Mouse (Mus musculus) cerebellum, adult 18-20 months (tissue): Measurements from ENCODE around the gene Cbx6.
A peak's percentile ranks its signal among the peaks of the same experiment; 100 is the strongest.
"Not testable (repeated sequence)": the region's sequence is repeated elsewhere in the genome, so short reads cannot be mapped to it uniquely, and the experiment has no call there.

ENCODE experiments used
- DNase-seq, 2 experiments: peaks; one replicate each; pipeline ENCODE4 v3.0.0; 2021

Cbx6 gene

DNA sequence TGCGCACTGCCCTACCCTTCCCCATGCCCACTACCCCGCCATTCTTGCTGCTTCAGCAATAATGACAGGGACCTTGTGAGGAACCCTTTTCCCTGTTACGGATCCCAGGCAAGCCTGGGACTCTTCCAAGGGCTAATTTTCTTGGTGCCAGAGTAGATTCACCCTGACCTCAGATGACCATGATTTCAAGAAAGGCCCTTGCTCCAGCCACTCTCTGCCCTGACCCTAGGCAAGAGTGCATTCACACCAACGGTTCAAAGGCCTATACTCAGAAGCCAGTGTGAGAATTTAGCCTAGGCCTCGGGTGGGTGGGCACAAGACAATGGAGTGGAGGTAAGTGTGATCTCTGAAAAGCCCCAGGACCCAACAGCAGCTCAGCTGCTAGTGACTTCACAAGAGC, 5.1 kb downstream of the Cbx6 start:
- no peak for DNase-seq

DNA sequence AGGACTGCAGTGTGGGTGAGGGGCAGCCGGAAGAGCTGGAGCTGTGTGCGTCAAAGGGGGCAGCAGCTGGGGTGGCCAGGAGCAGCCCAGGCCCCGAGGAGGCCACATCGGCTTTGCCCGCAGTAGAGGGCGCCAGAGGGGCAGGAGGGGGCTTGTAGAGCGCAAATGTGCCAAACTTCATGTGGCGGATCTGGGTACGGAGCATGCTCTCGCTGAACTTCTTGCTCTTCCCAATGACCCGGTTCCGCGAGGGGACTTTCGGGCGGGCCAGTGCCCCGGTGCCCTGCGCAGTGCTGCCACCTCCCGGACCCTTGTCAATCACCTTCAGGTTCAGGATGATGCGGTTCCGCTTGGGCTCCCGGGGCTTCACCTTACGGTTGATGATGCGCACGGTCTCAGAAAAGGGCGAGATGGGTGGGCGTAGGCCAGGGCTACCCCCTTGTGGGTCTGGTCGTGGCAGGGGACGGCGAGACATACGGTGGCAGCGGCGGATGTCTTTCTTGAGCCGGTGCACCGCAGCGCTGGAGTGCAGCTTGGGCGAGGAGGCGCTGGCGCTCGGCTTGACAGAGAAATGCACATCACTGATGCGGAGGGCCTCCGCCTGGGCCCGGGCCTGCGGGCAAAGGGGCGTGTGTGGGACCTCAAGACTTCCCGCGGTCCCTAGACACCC, 6.0 kb downstream of the Cbx6 start:
- DNase-seq = peak; percentile 78 to 80

DNA sequence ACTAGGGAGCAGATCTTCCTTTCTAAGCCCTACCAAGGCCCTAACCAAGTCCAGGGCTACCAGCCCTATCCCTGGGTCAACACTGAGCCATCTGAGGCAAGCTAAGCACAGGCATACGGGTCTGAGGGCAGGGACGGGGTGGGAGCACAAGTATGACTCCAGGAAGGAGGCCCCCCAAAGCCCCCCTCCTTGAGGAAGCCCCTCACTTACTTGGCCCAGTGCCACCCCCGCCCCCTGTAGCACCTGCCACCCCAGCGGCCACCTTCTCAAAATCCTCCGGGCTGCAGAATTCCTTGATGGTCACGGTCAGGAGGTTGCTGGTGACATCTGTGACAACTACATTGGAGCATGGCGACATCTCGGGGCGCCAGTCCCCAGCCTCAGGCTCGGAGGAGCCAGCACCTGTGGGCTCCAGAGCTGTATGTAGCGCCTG, 6.7 kb downstream of the Cbx6 start:
- DNase-seq = no peak

DNA sequence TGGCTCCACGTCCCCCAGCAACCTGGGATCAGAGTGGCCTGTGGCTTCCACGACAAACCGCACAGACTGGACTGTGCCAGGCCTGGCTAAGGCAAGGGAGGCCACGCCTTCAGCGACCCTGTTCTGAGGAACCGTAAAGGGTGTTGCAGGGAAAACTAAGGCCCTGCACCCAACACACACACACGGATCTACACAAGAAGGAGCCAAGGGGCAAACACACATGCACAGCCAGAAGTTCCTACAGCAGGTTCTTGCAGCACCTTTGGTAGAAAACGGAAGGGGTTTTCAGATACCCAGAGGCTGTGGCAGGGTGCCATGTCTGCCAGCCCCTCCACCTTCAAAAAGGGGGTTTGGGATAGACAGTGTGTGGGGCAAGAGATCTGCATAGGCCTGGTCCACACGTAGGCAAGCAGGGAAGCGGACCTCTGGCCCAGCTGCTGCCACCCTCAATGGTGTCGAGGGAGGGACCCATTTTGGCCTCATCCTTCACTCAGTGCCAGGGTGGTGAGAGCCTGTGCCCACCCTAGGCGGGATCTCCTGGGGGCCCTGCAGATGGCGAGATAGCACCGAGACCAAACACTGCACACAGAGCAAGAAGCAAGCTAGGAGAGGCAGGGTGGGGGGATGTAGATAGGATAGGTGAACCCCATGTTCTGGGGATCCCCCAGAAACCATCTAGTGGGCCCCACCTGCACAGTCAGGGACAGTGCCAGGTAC, 7.3 kb downstream of the Cbx6 start:
- peak in 1 of 2 experiments; percentile 35 for DNase-seq

DNA sequence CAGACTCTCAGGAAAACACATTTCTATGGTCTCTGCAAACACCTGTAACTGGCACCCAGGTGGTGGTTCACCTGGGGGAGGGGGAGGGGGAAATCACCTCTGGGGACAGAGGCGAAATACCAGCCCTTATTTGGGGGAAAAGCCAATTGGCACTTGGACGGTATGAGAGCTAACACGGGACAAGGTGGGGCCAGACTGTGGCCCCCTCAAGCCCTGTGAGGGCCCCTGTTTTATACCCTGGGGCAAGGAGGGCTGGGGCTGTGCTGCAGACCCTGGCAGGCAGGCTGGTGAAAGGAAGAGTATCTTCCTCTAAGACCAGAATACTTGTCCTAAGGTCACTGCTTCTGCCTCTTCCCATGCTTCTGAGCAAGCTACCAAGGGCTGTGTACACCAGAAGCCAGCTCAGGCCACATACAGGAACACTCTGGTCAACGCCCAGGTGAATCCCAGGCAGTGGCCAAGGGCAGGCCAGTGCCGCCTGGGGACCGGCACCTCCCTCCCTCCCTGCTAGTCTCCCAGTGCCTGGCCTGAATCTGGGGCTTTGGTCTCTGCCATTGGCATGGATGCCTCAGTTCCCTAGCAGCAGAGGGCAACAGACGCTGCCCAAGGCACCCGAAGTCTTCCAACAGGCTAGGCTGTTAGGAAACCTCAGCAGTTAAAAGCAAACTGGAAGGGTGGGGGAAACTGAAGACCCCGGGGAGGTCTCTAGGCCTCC, 8.1 kb downstream of the Cbx6 start:
- DNase-seq = peak; percentile 39 to 46

DNA sequence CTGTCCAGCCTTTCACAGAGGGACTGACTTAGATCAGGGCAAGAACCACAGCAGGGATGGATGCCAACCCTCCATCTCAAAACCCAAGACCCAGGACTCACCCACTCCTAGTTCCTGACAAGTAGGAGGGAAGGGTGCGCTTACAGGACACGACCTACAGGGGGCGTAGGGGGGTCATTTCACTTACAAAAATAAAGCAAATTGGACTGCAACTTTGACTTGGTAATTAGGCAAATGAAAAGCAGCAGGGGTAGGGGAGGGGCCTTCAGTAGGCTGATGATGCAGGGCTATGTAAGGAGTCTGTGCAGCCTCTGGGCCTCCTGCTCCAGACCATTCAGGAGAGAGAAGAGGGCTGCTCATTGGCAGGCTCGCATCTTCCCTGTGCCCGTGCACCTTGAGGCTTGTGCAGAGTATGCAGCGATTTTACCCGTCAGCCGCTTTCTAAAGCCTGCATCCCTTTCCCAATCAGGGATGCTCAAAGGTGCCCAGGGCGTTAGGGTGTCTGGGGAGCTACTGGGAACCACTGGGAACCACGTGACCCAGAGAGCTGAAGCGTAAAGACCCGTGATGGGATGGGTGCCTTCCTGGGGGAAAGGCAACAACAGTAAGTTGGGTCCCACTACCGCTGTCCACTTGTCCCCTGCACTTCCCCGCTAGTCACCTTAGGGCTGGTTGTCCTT, 9.2 kb downstream of the Cbx6 start:
- DNase-seq = peak in 1 of 2 experiments; percentile 41

DNA sequence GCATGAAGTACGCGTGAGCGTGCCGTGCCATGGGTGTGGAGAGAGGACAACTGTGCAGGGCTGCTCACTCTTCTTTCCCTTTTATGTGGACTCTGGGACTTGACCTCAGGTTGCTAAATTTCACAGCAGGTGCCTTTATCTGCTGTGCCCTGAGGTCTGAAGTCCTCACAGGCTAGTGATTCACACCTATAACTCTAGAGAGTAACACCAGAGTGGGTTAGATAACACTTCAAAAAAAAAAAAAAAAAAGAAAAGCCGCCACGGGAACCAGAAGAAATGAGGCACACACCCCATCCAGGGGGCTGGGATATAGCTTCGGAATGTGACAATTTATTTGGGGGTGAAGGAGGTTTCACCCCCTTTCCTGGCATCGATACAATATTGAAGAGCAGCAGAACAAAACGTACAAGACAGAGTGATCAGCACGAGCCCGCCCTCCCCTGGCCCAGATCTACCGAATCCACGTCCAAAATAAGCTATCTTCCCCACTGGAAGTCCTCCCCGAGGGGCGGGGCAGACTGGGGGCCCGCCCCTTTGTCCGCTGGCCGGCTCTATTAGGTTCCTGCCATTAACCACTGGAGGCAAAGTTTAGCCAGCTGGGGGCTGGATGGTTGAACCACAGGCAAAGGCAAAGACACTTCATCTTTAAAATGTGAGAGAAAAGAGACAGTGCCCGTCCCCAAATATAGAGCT, 10.8 kb downstream of the Cbx6 start:
- peak in 1 of 2 experiments; percentile 46 for DNase-seq

DNA sequence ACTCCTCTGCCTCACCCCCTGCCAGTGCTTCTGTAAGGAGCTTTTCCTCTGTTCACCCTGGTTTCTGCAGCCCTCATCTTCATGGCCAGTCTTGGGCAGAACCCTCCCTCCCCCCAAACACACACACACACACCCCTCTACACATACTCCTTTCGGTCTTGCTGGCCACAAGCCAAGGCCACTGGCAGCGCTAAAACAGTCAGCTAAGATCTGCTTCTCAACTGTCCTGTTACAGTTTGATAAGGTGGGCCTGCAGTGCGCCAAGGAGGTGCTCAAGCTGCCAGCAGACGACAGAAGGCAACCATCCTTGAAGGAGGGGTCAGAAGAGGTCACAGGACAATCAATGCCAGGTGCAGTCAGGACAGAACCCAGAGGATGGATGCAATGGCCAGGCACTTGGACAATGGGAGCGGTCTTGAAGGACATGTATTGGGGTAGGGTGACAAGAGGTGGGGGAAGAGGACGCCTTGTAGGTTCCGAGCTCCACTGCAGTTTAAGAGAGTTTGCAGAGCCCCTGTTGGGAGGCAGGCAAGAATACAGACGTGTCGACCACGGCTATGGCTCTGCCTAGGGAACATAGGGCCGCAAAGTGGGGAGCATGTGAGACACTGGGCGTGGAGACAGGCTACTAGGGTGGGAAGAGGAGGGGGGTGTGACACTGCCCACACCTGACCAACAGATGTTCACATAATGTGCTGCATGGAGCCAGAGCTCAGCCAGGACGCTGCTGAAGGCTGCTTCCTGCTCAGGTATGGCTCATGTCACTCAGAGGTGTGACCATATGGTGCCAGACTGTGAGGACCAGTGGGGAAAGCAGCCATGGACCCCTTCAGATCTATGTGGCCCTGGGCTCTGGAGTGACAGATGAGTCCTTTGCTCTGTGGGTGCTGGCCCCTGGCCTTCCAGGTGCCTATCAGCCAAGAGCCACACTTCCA, 12.0 kb downstream of the Cbx6 start:
- DNase-seq = peak in 1 of 2 experiments; percentile 47

DNA sequence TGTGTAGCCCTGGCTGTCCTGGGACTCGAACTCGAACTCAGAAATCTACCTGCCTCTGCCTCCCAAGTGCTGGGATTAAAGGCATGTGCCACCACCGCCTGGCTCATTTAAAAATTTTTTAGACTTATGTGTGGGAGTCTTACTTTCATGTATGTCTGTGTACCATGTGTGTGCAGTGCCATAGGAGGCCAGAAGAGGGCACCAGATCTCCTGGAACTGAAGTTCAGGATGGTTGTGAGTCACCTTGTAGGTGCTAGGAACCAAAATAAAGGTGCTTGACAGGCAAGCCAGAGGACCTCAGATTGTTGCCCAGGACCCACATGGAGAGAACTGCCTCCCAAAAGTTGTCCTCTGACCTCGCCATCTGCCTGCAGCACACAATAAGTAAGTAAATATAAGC, 16.2 kb downstream of the Cbx6 start:
- DNase-seq = peak; percentile 8 to 13

DNA sequence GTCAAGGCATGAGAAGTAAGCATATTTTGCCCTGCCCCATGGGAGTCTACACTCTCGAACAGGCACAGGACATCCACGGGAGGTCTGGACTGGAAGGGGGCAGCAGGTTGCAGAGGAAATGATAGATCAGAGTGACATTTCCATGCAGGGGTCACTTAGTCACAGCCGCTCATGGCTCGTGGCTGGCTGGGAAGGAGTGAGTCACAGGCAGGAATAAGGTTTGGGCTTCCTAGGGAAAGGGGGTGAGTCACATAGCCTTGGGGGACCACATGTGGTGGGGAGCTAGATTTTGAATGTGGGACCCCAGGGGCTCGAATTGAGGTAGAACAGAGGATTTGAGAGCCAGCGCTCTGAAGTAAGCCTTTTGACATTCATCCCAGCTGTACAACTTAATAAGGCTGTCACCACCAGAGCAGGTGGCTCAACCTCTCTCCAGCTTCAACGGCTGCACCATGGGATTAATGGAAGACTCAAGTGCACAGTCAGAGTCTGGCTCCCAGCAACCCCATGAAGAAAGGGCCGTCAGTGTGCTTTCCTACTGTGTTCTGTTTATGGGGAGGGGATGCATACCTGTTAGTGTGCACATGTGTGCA, 20.7 kb downstream of the Cbx6 start:
- DNase-seq = peak in 1 of 2 experiments; percentile 11

DNA sequence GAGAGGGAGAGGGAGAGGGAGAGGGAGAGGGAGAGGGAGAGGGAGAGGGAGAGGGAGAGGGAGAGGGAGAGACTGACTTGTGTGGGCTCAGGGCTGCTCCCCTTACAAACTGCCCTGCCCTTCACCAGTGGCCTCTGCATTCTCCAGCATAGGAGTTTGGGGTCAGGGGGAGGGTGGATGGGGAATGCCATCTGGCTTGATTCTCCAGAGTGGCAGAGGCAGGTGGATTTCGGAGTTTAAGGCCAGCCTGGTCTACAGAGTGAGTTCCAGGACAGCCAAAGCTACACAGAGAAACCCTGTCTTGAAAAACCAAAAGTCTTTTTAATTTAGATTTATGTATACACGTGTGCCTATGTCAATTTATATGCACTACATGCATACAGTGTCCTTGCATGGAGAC, 21.6 kb downstream of the Cbx6 start:
- not testable (repeated sequence) for DNase-seq

DNA sequence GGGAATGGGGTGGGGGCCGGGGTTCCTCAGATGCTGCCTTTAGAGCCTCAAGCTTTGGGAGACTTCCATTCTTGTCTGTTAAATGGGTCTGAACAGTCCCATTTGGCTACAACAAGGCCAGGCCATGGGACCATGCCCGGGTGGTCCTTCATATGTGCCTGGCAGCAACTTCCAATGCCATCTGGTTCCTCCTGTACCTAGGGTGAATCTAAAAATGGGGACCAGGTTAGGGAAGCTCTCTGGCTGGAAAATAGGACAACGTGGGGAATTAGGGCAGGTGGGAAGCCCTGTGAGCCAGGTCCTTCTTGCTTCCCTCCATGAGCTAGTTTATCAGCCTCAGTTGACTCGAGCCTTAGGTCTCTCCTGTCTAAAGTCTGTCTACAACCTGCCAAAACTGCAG, 23.5 kb downstream of the Cbx6 start:
- DNase-seq = peak in 1 of 2 experiments; percentile 53

DNA sequence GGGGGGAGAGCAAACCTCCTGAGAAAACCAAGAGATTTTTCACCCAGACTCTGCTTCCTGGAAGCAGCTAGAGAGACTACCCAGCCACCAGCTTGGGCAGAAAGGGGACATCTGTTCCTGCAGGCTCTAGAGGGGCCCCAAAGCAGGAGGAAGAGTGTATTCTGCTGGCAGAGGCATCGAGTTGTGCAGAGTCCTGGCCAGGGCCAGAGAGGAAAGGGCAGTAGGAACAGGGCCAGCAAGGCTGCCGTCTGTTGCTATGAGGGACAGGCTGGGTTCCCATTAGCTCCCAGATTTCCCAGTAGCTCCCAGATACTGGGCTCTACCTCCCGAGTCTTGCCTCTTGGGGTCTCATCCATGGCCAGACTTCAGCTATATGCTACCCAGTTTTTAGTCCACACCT, 24.4 kb downstream of the Cbx6 start:
- peak; percentile 83 to 92 for DNase-seq

DNA sequence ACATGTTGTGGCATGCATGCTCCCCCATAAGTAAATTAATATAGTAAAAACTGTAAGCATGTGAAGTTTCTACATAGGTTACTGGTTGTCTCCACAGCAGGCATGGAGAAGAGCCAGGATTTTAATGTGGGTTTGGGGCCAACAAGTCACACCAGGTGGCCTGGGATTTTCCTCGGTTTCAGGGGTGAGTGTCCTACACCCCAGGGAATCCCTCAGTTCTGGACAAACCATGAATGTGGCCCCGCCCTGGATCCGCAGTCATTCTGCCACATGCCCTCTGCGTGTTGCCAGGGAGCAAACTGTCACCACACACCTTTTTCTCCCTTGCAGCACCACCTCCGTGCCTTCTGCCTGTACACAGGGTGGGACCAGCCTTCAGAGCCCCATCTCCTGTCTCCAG, 25.8 kb downstream of the Cbx6 start:
- peak; percentile 59 to 60 for DNase-seq

DNA sequence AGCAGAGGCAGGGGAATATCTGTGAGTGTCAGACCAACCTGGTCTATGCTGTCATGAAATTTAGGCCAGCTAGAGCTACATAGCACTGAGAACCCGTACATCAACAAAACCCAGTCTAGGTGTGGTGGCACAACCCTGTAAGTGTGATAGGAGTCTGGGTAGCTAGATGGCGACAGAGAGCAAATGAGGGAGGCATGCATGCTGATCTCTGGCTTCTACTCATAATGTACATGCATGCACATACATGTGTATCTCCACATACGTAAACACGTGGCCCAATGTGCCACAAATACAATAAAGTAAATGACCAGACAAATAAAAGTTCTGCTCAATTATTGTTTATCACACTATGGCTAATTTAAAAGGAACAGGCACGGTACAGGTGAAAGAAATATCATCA, 26.4 kb downstream of the Cbx6 start:
- peak; percentile 79 to 83 for DNase-seq

DNA sequence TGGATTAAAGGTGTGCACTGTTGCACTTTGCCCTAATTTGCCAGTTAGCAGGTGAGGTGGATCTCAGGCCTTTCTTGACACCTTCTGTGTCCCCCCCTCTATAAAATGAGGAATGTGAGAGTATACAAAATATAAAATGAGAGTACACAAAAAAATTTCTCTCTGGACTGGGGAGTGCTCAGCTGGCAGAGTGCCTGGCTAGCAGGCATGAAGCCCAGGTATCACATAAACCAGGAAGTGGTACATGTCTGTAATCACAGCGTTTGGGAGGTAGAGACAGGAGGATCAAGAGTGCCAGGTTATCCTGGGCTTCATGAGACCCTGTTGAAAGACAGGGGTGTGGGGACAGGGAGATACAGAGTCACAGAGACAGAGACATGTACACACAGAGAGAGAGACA, 27.4 kb downstream of the Cbx6 start:
- no peak for DNase-seq

DNA sequence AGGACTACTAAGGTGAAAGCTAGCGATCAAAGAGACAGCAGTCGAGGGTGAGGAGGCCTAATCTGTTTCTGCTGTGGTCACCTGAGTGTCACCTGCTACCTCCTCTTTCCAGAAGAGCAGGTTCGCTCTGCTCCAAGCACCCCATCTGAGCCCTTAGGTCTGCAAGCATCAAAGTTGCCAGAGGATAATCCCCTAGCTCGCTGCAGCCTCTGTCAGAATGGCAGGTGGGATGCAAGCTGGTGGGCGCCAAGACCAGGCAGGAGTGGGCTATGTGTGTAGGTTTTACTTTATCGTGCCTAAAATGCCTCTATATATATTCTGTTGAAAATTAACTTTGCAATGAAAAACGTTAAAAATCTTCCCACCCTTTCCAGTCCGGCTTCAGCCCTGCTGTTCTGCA, 29.2 kb downstream of the Cbx6 start:
- DNase-seq = no peak

DNA sequence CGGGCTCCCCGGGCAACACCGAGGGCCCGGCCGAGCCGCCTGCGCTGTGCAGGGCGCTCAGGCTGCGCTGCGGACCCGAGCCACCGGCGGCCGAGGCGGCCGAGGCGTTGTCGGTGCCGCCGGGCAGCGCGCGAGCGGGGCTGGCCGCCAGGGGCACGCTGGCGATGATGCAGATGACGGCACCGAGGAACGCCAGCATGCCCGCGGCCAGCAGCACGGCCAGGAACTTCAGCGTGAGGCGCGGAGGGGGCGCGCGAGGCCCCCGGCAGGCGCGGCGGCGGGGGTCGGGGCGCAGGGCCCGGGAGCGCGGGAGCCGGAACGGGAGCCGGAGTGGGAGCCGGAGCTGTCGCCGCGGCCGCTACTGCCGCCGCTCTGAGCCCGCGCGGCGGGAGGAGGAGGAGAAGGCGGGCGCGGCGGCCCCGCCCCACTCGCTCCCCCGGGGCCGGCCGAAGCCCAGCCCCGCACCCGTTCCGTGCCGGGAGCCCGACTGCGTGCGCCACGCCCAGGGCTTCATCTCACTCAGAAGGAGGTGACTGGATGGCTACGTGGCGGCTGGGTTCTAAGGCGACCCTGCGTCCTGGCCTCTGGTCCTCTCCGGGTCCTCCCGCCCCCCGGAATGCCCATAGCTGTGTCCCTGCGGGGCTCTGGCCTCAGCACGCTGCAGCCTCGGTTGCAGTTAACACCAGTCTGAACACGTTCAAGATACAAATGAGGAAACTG, 30.0 kb downstream of the Cbx6 start, which contains the start of gene Nptxr:
Gene Nptxr, minus strand, starts transcription at position 415 of the 720 bp plus-strand sequence.
- DNase-seq = peak; percentile 68 to 85

DNA sequence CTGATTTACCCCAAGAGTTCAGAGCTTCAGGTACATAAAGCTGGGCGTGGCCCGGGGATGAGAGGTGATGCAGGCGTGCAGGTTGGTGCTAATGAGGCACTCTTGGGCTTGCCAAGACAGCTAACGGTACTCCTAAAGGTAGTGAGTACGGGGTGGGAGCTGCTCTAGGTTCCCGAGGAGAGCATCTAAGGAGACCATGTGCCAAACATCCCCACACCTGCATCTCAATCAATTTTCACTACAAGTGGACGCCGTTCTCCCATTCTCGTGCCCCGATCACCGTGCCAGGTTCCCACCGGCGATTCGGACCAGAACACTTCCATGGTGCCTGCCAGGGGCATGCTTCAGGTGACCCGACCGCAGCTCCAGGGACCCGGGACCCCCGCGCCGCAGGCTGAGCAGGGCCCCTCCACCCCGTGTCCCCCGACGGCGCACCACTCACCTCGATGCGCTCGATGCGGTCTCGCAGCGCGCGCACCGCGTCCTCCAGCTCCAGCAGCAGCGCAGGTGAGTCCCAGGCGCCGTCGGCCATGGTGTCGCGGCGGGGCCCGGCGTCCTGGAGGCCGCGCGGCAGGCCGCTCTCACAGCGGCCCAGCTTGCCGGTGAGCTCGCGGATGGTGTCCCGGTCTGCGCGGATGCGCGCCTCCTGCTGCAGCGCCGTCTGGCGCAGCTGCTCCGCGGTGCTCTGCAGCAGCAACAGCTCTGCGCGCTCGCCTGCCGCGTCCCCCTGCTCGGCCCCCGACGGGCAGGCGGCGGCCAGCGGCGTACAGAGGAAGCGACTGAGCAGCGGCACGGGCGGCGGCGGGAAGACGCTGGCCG, 30.7 kb downstream of the Cbx6 start:
- peak in 1 of 2 experiments; percentile 65 for DNase-seq
